Mouse (Mus musculus): ENCODE measurements around the gene D930020B18Rik. TPM values are rescaled to one million over a fixed set of nuclear protein-coding genes. Genes with fewer than 3 reads are reported as not detected.

The D930020B18Rik gene
- polyA plus RNA-seq, 1 experiment from 2014 or later: 0.18 TPM

GRCm38 (mm10) chr10:121726505-121726904 lies 85.1 kb downstream of the D930020B18Rik start:
- Histone ChIP-seq H3K4me1 (no peaks in the 10 kb centered on the region), H3K27me3 (no peaks in the 10 kb centered on the region), H3K27ac (no peak overlapping the region), H3K9ac (no peak overlapping the region), H3K9me3 (replicated peaks) (peaks cover 7% of the 10 kb centered on the region; the same call in 1 of the 2 replicates), H3K4me2 (replicated peaks) (no peak overlapping the region), H3K36me3 (no peaks in the 10 kb centered on the region), H3K4me3 (no peak overlapping the region)
- no peak for ATAC-seq (ENCODE audit: low FRiP score)
- 78% methylated on average over 4 of the region's 4 CpGs for WGBS

DNA sequence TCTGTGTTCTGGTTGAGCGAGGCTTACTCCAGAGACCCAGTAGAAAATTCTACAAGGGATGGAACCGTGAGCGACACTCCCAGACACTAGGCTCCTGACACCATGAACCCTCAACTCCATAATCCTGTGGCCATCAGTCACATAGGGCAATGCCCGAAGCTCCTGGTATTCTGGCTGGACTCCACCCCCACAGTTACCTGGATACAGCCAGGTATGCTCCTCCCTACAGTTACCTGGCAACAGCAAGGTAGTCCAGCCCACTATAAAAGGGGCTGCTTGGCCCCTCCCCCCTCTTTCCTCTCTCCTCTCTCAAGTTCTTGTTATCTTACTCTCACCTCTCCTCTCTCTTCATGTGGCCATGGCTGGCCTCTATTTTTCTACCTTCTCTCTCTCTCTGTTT lies 85.8 kb downstream of the D930020B18Rik start:
- Histone ChIP-seq H3K4me2 (replicated peaks) (no peak overlapping the region), H3K9me3 (replicated peaks) (0 out of 2 replicates have a peak, but pooled peaks cover under 1% of the 10 kb centered on the region), H3K36me3 (no peaks in the 10 kb centered on the region), H3K4me1 (no peaks in the 10 kb centered on the region), H3K4me3 (no peak overlapping the region), H3K27me3 (no peaks in the 10 kb centered on the region), H3K9ac (no peak overlapping the region), H3K27ac (no peak overlapping the region)
- WGBS: 84% methylated on average over 4 of the region's 4 CpGs
- no peak for ATAC-seq (ENCODE audit: low FRiP score)

- Histone ChIP-seq H3K9ac (no peak overlapping the region), H3K9me3 (replicated peaks) (no peaks in the 10 kb centered on the region), H3K36me3 (no peaks in the 10 kb centered on the region), H3K27me3 (no peaks in the 10 kb centered on the region), H3K4me2 (replicated peaks) (no peak overlapping the region), H3K4me1 (no peaks in the 10 kb centered on the region), H3K4me3 (no peak overlapping the region), H3K27ac (no peak overlapping the region)
- 93% methylated on average over 4 of the region's 4 CpGs for WGBS
- ATAC-seq (ENCODE audit: low FRiP score): no peak
These were observed 86.8 kb downstream of the D930020B18Rik start for GRCm38 (mm10) chr10:121728226-121728625.

DNA sequence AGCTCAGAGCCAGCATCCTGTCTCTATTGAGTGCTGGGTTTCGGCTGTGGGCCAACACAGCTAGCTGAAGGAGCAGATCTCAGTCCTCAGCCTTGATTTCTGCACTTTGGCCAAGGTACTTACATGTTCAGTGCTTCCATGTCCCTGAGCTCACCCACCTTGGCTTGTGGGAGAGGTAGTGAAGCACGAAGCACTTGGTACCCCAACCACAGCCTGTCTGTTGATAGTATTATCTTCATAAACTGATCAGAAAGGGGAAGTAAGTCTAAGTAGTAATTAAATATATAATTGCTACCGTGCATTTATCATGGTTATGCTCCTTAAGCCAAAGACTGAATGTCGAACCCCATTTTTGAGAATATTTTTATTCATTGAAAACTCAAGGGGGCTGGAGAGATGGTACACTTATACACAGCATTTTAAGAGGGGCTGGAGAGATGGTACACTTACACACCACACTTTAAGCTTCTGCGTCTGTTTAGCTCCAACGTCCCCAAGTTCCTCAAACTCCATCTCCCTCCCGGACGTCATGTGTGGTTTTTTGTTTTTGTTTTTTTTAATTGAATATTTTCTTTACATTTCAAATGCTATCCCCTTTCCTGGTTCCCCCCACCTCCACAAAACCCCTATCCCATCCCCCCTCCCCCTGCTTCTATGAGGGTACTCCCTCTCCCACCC lies 89.8 kb downstream of the D930020B18Rik start:
- 90% methylated on average over 8 of the region's 8 CpGs for WGBS
- Histone ChIP-seq H3K4me3 (no peak overlapping the region), H3K4me1 (no peaks in the 10 kb centered on the region), H3K27me3 (no peaks in the 10 kb centered on the region), H3K9me3 (replicated peaks) (no peaks in the 10 kb centered on the region), H3K9ac (no peak overlapping the region), H3K4me2 (replicated peaks) (no peak overlapping the region), H3K36me3 (no peaks in the 10 kb centered on the region), H3K27ac (no peak overlapping the region)
- ATAC-seq (ENCODE audit: low FRiP score): no peak

- H3K9me3 ChIP-seq (replicated peaks): no peaks in the 10 kb centered on the region
- H3K27ac ChIP-seq: no peak overlapping the region
- 83% methylated on average over 9 of the region's 9 CpGs for WGBS
- no peak for ATAC-seq (ENCODE audit: low FRiP score)
- H3K4me3 ChIP-seq: no peak overlapping the region
- H3K27me3 ChIP-seq: no peaks in the 10 kb centered on the region
- H3K4me2 ChIP-seq (replicated peaks): no peak overlapping the region
- no peaks in the 10 kb centered on the region for H3K36me3 ChIP-seq
- H3K4me1 ChIP-seq: no peaks in the 10 kb centered on the region
- no peak overlapping the region for H3K9ac ChIP-seq
These were observed 91.2 kb downstream of the D930020B18Rik start for GRCm38 (mm10) chr10:121732542-121732941.

- no peak for ATAC-seq (ENCODE audit: low FRiP score)
- no peak overlapping the region for H3K9ac ChIP-seq
- H3K27ac ChIP-seq: no peak overlapping the region
- H3K4me3 ChIP-seq: no peak overlapping the region
- no peaks in the 10 kb centered on the region for H3K36me3 ChIP-seq
- H3K4me1 ChIP-seq: peaks cover 8% of the 10 kb centered on the region
- no peak overlapping the region for H3K4me2 ChIP-seq (replicated peaks)
- WGBS: 88% methylated on average over 3 of the region's 3 CpGs
- 0 out of 2 replicates have a peak, but pooled peaks cover 3% of the 10 kb centered on the region for H3K27me3 ChIP-seq
- H3K9me3 ChIP-seq (replicated peaks): no peaks in the 10 kb centered on the region
These were observed 95.9 kb downstream of the D930020B18Rik start for GRCm38 (mm10) chr10:121737256-121737655.

GRCm38 (mm10) chr10:121739548-121740505 lies 98.4 kb downstream of the D930020B18Rik start, which contains the start of gene BC048403:
BC048403 (plus strand) TSS chr10:121739937.
- Histone ChIP-seq H3K4me1 (peaks cover 10% of the 10 kb centered on the region), H3K27ac (no peak within 1 kb of the TSS), H3K9ac (peak within 1 kb of the TSS; percentile 70), H3K27me3 (0 out of 2 replicates have a peak, but pooled peaks cover 3% of the 10 kb centered on the region), H3K4me3 (peak within 1 kb of the TSS; percentile 81), H3K9me3 (replicated peaks) (no peaks in the 10 kb centered on the region; the same call in 1 of the 2 replicates), H3K4me2 (replicated peaks) (peak within 1 kb of the TSS; percentile 90), H3K36me3 (no peaks in the 10 kb centered on the region)
- under 1% methylated on average over 66 of the region's 68 CpGs for WGBS
- peak; percentile 92 for ATAC-seq (ENCODE audit: low FRiP score)

GRCm38 (mm10) chr10:121742336-121742735 lies 100.9 kb downstream of the D930020B18Rik start:
- Histone ChIP-seq H3K4me3 (no peak overlapping the region), H3K4me2 (replicated peaks) (no peak overlapping the region), H3K4me1 (peaks cover 10% of the 10 kb centered on the region), H3K9me3 (replicated peaks) (no peaks in the 10 kb centered on the region; the same call in 1 of the 2 replicates), H3K27ac (no peak overlapping the region), H3K27me3 (0 out of 2 replicates have a peak, but pooled peaks cover 3% of the 10 kb centered on the region), H3K9ac (no peak overlapping the region), H3K36me3 (peaks cover 21% of the 10 kb centered on the region)
- WGBS: 32% methylated on average over 4 of the region's 4 CpGs
- ATAC-seq (ENCODE audit: low FRiP score): no peak

Small RNAs within 50 kb of the gene (microRNA-seq; reads per million reads assigned to microRNA genes)
- gene Gm24330: not detected

Other genes starting within 250 kb of the D930020B18Rik start
- gene Rassf3, start 165.2 kb upstream of the D930020B18Rik start, polyA plus RNA-seq (2016; fragmentation: Nextera tagmentation; extraction: Ambion mirVana): 12.7 and 13.4 TPM in 2 replicates
- 35.2 and 35.8 TPM in 2 replicates for gene Tbk1, start 54.8 kb upstream of the D930020B18Rik start, polyA plus RNA-seq (2016; fragmentation: Nextera tagmentation; extraction: Ambion mirVana)
- gene Xpot, start 15.3 kb upstream of the D930020B18Rik start, polyA plus RNA-seq (2016; fragmentation: Nextera tagmentation; extraction: Ambion mirVana): 50.6 and 54.4 TPM in 2 replicates
- 2.4 TPM in 2 replicates for gene BC048403, start 98.3 kb downstream of the D930020B18Rik start, polyA plus RNA-seq (2016; fragmentation: Nextera tagmentation; extraction: Ambion mirVana)